Mouse (Mus musculus) cortical plate, adult 2 months (tissue): ENCODE data around the gene Pam.

Source experiments
- CTCF ChIP-seq: fragments of 200-500 bp; IDR thresholded peaks from 2 replicates; pipeline ENCODE4 v1.5.1; 2011; ENCODE audit warnings: mild to moderate bottlenecking, control low read depth, low read length; ENCODE audit not compliant: insufficient read depth; ENCODE audit errors: extremely low read depth
- POLR2A ChIP-seq: fragments of 200-500 bp; IDR thresholded peaks from 2 replicates; pipeline ENCODE4 v1.6.1; 2011; ENCODE audit warnings: mild to moderate bottlenecking, low read length, control low read depth; ENCODE audit not compliant: insufficient read depth; ENCODE audit errors: extremely low read depth

- TF ChIP-seq CTCF (no peak), POLR2A (no peak)
These were observed 301.3 kb downstream of the Pam start for GRCm38 (mm10) chr1:97794110-97794509.
